Mouse (Mus musculus) ES-E14 (cell line): ENCODE data around the gene Cartpt. TPM values are rescaled to one million over a fixed set of nuclear protein-coding genes. Genes with fewer than 3 reads are reported as not detected.
"Not testable (repeated sequence)": the region's sequence is repeated elsewhere in the genome, so short reads cannot be mapped to it uniquely, and the experiment has no call there.

ENCODE experiments used
- DNase-seq: peaks from one replicate; pipeline ENCODE4 v3.0.0-alpha.2; 2013; ENCODE audit warnings: low read depth, low spot score
- H3K27ac ChIP-seq: 2 replicates; pipeline ENCODE4 v1.5.1; 2012; ENCODE audit warnings: low read depth, mild to moderate bottlenecking, low read length, moderate library complexity, mixed read lengths; ENCODE audit not compliant: poor library complexity, insufficient read depth, severe bottlenecking
- H3K36me3 ChIP-seq: 2 replicates; pipeline ENCODE4 v1.6.1; 2012; ENCODE audit warnings: mild to moderate bottlenecking, low read length, moderate library complexity, mixed read lengths; ENCODE audit not compliant: control insufficient read depth, poor library complexity, insufficient read depth, severe bottlenecking
- H3K4me1 ChIP-seq, 2 experiments: fragments of 150-350 bp in 1 of 2; sonication (generic) in 1 of 2; 2 replicates each; pipeline ENCODE4 v1.6.1; 2012; ENCODE audit warnings: low read length in 2 of 2, mild to moderate bottlenecking in 1 of 2, mixed read lengths in 1 of 2; ENCODE audit not compliant: control insufficient read depth in 2 of 2, insufficient read depth in 2 of 2, poor library complexity in 1 of 2
- H3K4me3 ChIP-seq, 2 experiments: fragments of 150-350 bp in 1 of 2; sonication (generic) in 1 of 2; 2 replicates each; pipeline ENCODE4 v1.5.1; 2012; ENCODE audit warnings: low read length in 2 of 2, low read depth in 1 of 2, mild to moderate bottlenecking in 1 of 2, mixed read lengths in 1 of 2; ENCODE audit not compliant: insufficient read depth in 1 of 2, poor library complexity in 1 of 2, severe bottlenecking in 1 of 2
- H3K9ac ChIP-seq: 2 replicates; pipeline ENCODE4 v1.6.1; 2012; ENCODE audit warnings: low read depth, mild to moderate bottlenecking, low read length, mixed read lengths; ENCODE audit not compliant: poor library complexity, insufficient read depth, severe bottlenecking
- H3K9me3 ChIP-seq: fragments of 150-350 bp; sonication (generic); 2 replicates; pipeline ENCODE4 v1.6.1; 2012; ENCODE audit warnings: low read depth, mild to moderate bottlenecking, low read length; ENCODE audit not compliant: control insufficient read depth, insufficient read depth
- CHD2 ChIP-seq: IDR thresholded peaks from 2 replicates; pipeline ENCODE4 v1.6.1; 2014; ENCODE audit warnings: mild to moderate bottlenecking, low read depth, low read length, inconsistent platforms
- HCFC1 ChIP-seq: IDR thresholded peaks from 2 replicates; pipeline ENCODE4 v1.6.1; 2012; ENCODE audit warnings: low read length, inconsistent platforms, borderline replicate concordance; ENCODE audit not compliant: insufficient read depth
- MAFK ChIP-seq: IDR thresholded peaks from 2 replicates; pipeline ENCODE4 v1.6.1; 2014; ENCODE audit warnings: mild to moderate bottlenecking, low read depth, low read length, inconsistent platforms; ENCODE audit not compliant: insufficient read depth
- ZC3H11A ChIP-seq: IDR thresholded peaks from 2 replicates; pipeline ENCODE4 v1.6.1; 2012; ENCODE audit warnings: low read depth, mild to moderate bottlenecking, inconsistent platforms, low read length, borderline replicate concordance
- ZNF384 ChIP-seq: IDR thresholded peaks from 2 replicates; pipeline ENCODE4 v1.6.1; 2012; ENCODE audit warnings: low read depth, low read length, inconsistent platforms
- in situ Hi-C, 2 experiments: fragments of 600-800 bp; cut with MboI; formaldehyde crosslinking; loops; one replicate each; pipeline ENCODE4 v1.15.1; 2025; ENCODE audit warnings: low sequenced_read_pairs in 2 of 2, inconsistent platforms in 1 of 2; ENCODE audit not compliant: unreplicated experiment in 2 of 2
- total RNA-seq: library from RNA; depleted of rRNA; stranded (reverse); fragments of 300-350 nt; gene quantifications from 2 replicates; pipeline ENCODE4 v1.2.3, GENCODE M21; 2012

The Cartpt gene
- total RNA-seq, 1 experiment: not detected

DNA sequence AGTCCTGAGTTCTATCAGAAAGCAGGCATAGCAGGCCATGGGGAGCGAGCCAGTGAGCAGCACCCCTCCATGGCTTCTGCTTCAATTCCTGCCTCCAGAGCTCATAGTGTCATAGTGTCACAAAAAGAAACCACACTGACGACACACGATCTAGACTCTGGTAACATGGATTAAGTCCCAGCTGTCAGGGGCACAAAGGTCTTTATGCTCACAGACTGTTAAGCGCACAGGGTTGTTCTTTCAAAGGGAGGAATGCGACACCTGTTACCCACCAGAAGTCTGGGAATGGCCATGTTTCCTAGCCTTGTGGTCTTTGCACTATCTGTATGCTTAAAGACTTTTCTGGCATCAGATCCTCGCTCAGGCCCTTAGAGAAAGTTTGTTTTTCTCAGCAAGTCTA is 15.3 kb downstream of the Cartpt start:
- Histone ChIP-seq H3K4me1 (no peaks in the 10 kb centered on the region), H3K27ac (no peak overlapping the region), H3K36me3 (no peaks in the 10 kb centered on the region), H3K9me3 (no peaks in the 10 kb centered on the region), H3K9ac (no peak overlapping the region), H3K4me3 (no peak overlapping the region)
- DNase-seq: no peak
- TF ChIP-seq CHD2 (no peak), HCFC1 (no peak), ZC3H11A (no peak), ZNF384 (no peak), MAFK (no peak)
- in situ Hi-C loops: no loop called here

- H3K9ac ChIP-seq, H3K9me3 ChIP-seq, H3K4me1 ChIP-seq, H3K27ac ChIP-seq, H3K4me3 ChIP-seq, H3K36me3 ChIP-seq, in situ Hi-C loops: not testable (repeated sequence)
- 0 out of 2 replicates have a peak, but pooled peaks have one; percentile 24 for TF ChIP-seq MAFK
- DNase-seq: peak; percentile 56
Measured at GRCm38 (mm10) chr13:99881774-99882173, 19.1 kb downstream of the Cartpt start.

DNA sequence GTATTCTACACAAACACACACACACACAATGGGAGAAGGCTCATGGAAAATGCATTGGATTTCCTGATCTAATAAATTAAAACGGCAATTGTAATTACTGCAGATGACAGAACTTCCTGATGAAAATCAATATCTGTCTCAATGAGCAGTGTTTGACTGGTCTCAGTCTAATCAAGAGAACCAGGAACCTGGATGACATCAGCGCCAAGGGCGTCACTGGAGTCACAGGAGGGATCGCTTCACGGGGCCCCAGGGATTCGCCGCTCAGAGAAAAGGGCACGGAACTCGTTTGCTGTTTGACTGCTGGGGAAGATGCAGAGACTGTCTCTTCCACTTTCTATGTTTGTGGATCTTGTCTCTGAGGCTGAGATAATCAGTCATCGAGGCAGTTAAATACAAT is 21.2 kb downstream of the Cartpt start:
- in situ Hi-C loops: no loop called here
- Histone ChIP-seq H3K9me3 (no peaks in the 10 kb centered on the region), H3K36me3 (no peaks in the 10 kb centered on the region), H3K9ac (no peak overlapping the region), H3K4me1 (no peaks in the 10 kb centered on the region), H3K27ac (no peak overlapping the region), H3K4me3 (no peak overlapping the region)
- TF ChIP-seq HCFC1 (no peak), ZC3H11A (no peak), MAFK (no peak), CHD2 (no peak), ZNF384 (no peak)
- DNase-seq: no peak

GRCm38 (mm10) chr13:99872059-99872458 is 28.8 kb downstream of the Cartpt start:
- TF ChIP-seq ZC3H11A (0 out of 2 replicates have a peak, but pooled peaks have one; percentile 16), MAFK (no peak)
- no peak overlapping the region for H3K9ac ChIP-seq
- H3K4me3 ChIP-seq: no peak overlapping the region
- no peaks in the 10 kb centered on the region for H3K9me3 ChIP-seq
- no peaks in the 10 kb centered on the region for H3K4me1 ChIP-seq
- no peak for DNase-seq
- no peaks in the 10 kb centered on the region for H3K36me3 ChIP-seq
- in situ Hi-C loops: no loop called here
- H3K27ac ChIP-seq: no peak overlapping the region

DNA sequence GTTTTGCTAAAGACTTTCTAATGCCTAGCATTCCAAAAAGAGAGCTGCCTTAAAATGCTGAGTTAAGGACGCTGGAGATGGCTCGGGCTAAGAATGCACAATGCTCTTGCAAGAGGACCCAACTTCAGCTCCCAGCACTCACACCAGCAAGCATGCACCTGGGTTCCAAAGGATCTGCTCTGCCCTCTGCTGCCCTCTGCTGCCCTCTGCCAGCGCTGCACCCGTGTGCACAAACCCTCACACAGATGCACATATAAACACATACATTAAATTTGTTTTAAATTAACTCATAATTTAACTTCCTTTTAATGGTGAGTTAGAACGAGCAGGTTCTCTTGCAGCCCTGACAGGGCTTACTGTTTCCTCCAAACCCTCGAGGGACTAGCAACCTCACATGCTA is 32.5 kb downstream of the Cartpt start:
- in situ Hi-C loops: no loop called here
- Histone ChIP-seq H3K27ac (no peak overlapping the region), H3K9ac (no peak overlapping the region), H3K4me3 (no peak overlapping the region), H3K9me3 (no peaks in the 10 kb centered on the region), H3K36me3 (no peaks in the 10 kb centered on the region), H3K4me1 (no peaks in the 10 kb centered on the region)
- no peak for DNase-seq
- TF ChIP-seq CHD2: no peak
